Mouse (Mus musculus): ENCODE results near the gene Slc35f3.

GRCm38 (mm10) chr8:126424946-126425345 lies 126.6 kb downstream of the Slc35f3 start:
- TF ChIP-seq CTCF (IDR thresholded peaks at IDR 0.05; ENCODE audit: insufficient read depth, low read length) (no peak), POLR2A (IDR thresholded peaks at IDR 0.05; ENCODE audit: borderline replicate concordance, extremely low read depth, low read depth, low read length) (no peak)
